Mouse (Mus musculus): ENCODE measurements around the gene Spem1.

Gene Spem1

GRCm38 (mm10) chr11:69800392-69801197 is 21.4 kb downstream of the Spem1 start:
- no peak for DNase-seq (ENCODE audit: low spot score in 2 of 2)

- DNase-seq (ENCODE audit: low spot score in 2 of 2): no peak
Observed at GRCm38 (mm10) chr11:69800138-69800391, 21.9 kb downstream of the Spem1 start.

- peak in 1 of 2 experiments; percentile 79 for DNase-seq (ENCODE audit: low spot score in 2 of 2)
Observed at GRCm38 (mm10) chr11:69799394-69800137, 22.4 kb downstream of the Spem1 start.

- no peak for DNase-seq (ENCODE audit: low spot score in 2 of 2)
Observed at GRCm38 (mm10) chr11:69797924-69798323, 24.1 kb downstream of the Spem1 start.

DNA sequence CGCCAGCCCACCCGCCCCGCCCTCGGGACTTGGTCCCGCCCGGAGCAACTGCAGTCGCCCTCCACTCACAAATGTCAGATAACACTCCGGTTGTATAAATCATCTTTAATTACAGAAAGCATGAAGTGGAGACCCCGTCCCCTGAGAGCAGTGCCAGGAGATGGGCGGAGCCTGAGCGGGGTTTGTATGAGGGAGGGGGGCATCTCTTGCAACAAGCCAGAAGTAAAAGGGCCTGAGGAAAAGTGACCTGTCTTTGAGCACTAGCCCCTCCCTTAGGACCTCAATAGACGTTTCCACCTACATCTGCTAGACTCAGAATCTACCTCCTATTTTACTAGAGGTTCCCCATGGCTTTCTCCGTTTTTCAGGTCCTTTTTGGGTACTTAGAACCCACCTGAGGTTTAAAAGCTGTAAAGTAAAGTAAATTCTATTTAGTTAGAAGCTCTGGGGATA is 26.0 kb downstream of the Spem1 start:
- no peak for DNase-seq (ENCODE audit: low spot score in 2 of 2)

DNA sequence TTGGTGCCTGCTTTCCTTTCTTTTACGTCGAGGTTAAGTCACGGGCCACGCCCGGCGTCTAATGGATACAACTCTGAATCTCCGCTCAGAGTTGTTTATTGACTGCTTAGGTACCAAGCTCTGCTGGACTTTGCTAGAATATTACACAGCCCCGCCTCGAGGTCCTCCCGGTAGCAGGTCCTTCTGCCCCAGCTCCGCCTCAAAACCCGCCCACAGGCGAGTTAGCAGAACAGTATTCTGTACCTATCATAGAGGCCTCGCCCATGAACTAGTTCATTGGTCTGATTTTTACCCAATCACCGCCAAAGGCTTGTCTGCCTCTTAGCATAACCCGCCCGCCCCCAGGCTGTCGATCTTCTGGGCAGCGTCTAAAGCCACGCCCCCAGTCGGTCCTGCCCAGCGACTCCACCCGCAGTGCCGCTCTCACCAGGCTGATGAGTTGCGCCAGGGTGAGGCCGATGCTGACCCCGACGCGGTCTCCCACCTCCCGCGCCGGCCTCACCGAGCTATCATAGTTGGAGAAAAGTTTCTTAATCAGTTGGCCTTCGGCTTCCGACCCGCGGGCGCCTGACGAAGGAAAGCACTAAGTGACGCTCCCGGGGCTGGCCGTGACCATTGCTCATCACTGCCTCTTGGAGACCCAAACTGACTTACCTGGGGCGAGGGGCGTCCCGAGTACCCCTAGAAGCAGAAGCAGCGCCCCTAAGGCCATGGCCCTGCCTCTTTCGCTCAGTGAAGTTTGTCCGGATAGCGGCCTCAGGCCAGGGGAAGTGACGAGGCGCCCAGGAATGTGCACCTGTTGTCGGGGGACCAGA is 26.6 kb downstream of the Spem1 start, which contains the start of gene Chrnb1:
Chrnb1 (minus strand) TSS at position 776 of the 815 bp plus-strand sequence.
- DNase-seq (ENCODE audit: low spot score in 2 of 2): peak; percentile 84 to 96

GRCm38 (mm10) chr11:69793429-69793828 is 28.6 kb downstream of the Spem1 start:
- no peak for DNase-seq (ENCODE audit: low spot score in 2 of 2)

DNA sequence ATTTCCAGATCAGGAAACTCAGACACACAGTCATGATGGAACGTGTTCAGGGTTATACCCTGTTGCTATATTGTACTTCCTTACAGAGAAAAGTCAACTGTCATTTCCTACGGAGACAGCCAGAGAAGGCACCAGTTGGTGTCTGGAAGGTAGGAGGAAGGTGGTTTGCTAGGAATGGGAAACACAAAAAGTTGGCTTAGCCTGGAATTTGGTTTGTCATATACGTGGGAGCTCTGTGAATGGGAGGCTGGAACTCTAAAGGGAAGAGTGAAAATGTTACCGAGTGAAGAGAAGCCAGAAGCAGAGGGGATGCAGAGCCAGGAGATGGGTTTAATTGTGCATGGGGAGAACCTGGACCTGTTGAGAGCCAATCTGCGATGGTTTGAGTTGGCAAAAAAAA is 30.6 kb downstream of the Spem1 start:
- DNase-seq (ENCODE audit: low spot score in 2 of 2): no peak

- no peak for DNase-seq (ENCODE audit: low spot score in 2 of 2)
Observed at GRCm38 (mm10) chr11:69789431-69789830, 32.5 kb downstream of the Spem1 start.

DNA sequence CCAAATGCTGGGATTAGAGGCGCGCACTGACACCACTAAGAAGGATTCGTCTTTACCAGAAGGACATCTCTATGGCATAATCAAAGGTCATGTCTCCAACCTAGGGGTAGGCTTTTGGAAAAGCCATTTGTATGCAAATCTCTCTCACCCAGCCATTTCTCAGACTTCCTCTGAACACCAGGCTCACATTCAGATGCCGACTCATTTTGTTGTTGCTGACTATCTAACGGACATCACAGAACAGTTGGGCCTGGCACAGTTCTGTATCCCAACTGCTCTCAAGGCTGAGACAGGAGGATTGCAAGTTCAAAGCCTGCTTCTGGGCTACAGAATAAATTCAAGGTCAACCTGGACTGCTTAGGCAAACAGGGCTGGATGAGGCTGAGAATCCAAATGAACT is 34.7 kb downstream of the Spem1 start:
- DNase-seq (ENCODE audit: low spot score in 2 of 2): no peak

GRCm38 (mm10) chr11:69784793-69785272 is 37.1 kb downstream of the Spem1 start:
- DNase-seq (ENCODE audit: low spot score in 2 of 2): peak in 1 of 2 experiments; percentile 48

DNA sequence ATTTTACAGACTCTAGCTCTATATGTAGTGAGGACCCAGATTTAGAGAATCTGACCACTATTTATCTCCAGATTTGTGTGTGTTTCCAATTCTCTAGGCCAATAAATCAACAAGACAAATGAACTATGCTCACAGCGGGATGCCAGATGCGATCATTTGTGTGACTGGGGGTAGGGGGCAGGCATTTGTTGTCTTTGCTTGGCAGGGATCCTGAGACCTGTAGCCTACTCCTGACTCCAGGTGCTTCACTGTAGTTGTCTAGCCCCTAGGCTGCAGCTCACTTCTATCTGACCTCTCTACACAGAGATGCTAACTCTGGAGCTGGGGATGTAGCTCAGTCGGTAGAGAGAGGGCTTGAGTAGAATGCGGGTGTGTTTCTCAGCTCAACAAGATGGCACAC is 40.2 kb downstream of the Spem1 start:
- no peak for DNase-seq (ENCODE audit: low spot score in 2 of 2)

DNA sequence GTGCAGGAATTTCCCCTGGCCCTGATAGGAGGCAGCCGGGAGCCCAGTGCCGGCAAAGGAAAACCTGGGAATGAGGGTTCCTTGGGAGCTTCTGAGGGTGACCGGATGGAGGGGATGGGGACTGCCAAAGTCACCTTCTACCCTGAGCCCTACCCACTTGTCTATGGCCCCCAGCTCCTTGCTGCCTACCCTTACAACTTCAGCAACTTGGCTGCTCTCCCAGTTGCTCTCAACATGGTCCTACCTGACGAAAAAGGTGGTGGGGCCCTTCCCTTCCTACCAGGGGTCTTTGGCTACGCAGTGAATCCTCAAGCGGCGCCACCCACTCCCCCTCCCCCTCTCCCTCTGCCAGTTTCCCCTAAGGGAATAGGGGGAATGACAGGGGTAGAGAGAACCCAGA is 43.0 kb downstream of the Spem1 start:
- no peak for DNase-seq (ENCODE audit: low spot score in 2 of 2)

DNA sequence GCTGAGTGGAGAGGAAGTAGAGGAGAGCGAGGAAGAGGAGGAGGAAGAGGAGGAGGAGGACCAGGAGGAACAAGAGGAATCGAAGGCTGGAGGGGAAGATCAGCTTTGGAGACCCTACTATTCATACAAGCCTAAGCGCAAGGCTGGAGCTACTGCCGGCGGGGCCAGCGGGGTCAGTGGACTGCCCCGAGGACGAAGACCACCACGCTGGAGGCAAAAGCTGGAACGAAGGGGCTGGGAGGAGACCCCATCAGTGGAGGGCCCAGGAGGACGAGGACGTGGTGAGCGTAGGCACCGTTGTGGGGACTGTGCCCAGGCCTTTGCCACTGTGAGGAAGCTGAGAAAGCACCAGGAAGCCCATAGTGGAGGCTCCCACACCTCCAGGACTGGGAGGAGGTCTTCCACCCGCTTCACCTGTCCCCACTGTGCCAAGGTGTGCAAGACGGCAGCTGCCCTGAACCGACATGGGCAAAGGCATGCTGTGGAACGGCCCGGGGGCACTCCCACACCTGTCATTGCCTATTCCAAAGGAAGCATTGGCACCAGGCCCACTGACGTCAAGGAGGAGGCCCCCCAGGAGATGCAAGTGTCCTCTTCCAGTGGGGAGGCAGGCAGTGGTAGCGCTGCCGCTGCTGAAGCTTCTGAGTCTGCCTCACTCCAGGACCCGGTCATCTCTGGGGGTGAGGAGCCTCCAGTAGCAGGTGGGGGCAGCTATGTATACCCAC is 43.6 kb downstream of the Spem1 start:
- DNase-seq (ENCODE audit: low spot score in 2 of 2): no peak

DNA sequence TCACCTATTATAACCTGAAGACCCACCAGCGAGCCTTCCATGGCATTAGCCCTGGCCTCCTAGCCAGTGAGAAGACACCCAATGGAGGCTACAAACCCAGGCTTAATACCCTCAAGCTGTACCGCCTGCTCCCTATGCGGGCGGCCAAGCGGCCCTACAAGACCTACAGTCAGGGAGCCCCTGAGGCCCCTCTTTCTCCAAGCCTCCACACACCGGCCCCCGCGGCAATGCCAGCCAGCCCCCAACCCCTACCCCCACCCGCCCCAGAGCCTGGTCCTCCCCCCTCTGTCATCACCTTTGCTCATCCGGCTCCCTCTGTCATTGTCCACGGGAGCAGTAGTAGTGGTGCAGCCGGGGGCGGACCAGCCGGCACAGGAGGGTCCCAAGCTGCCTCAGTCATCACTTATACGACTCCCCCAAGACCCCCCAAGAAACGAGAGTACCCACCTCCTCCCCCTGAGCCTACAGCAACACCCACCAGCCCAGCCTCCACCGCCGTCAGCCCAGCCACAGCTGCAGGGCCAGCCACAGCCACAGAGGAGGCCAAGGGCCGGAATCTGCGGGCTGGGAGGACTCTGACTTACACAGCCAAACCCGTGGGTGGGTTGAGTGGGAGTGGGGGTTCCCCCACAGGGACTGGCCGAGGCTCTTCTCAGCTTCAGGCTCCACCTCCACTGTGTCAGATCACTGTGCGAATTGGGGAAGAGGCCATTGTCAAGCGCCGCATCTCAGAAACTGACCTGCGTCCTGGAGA is 44.3 kb downstream of the Spem1 start:
- no peak for DNase-seq (ENCODE audit: low spot score in 2 of 2)

GRCm38 (mm10) chr11:69776488-69776887 is 45.5 kb downstream of the Spem1 start:
- DNase-seq (ENCODE audit: low spot score in 2 of 2): no peak

DNA sequence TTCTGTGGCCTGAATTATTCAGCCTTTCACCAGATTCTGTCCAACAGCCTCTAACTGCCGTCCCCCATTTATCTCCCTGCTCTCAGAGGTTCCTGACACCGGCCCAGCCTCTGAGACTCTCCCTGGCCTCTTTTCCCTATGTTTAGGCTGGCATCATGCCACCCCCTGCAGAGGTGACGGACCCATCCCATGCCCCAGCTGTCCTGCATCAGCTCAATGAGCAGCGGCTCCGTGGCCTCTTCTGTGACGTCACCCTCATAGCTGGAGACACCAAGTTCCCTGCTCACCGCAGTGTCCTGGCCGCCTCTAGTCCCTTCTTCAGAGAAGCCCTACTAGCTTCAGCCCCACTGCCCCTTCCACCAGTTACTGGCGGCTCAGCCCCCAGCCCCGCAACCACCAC is 46.3 kb downstream of the Spem1 start:
- no peak for DNase-seq (ENCODE audit: low spot score in 2 of 2)

DNA sequence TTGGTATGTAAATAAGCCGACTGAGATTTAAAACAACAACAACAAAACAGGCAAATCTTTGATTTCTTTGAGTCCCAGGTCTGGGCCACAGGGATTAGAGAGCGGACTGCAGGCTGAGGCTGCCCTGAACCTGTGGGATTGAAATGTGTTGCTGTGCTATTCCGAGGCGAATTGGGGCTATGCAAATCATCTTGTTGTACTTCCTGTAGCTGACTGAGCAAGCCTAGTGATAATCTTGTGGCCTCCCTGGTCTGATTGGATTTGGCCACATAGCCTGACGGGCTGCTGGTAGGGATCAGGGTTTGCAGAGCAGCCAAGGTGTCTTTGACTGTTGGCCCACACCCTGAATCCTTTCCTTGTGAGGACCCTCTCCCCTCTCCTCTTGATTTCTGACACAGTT is 47.0 kb downstream of the Spem1 start:
- DNase-seq (ENCODE audit: low spot score in 2 of 2): no peak
